Mouse (Mus musculus) bone marrow, adult 2 months (tissue): Measurements from ENCODE around the gene Lrrc8d.

Source experiments
- CTCF ChIP-seq: fragments of 200-500 bp; IDR thresholded peaks from 2 replicates; pipeline ENCODE4 v1.5.1; 2011; ENCODE audit warnings: low read length, control low read depth; ENCODE audit not compliant: control insufficient read depth, insufficient read depth
- POLR2A ChIP-seq: fragments of 200-500 bp; IDR thresholded peaks from 2 replicates; pipeline ENCODE4 v1.6.1; 2011; ENCODE audit warnings: low read depth, mild to moderate bottlenecking, control low read depth, low read length, borderline replicate concordance; ENCODE audit not compliant: control insufficient read depth

DNA sequence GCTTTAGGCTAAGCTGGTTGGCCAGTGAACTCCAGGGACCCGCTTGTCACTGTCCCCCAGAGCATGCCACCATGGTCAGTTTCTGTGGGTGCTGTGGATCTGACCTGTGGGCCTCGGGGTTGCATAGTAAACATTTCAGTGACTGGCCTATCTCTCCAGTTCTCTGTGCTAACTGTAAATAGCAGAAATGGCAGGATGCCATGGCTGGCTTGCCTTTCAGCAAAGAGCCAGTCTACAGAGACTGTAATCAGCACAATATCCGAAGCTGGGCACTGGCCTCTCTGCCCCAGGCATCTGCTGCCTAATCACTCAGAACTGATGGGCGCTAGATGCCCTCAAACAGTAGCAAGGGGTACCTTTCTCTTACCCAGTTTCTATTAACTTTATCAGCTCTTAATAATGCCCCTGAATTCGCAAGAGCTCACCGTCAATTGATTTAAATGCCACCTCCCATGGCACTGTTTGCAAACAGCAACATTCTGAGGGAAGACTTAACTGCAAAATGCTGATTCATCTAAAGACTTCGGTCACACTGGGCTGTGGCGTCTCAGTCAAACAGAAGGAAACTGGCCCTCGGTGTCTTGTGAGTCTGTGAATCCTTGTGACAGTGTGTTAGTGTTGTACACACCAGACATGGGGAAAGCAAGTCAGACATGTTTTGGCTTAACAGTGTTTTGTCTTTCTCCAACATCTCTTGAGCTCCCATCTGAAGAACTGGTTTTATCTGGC, 117.6 kb downstream of the Lrrc8d start:
- no peak for TF ChIP-seq CTCF
- TF ChIP-seq POLR2A, result no peak
